Mouse (Mus musculus): ENCODE measurements at regions not wholly inside any gene's neighbourhood (a gene's known extent, or its start where the extent isn't known, plus 50 kb on each side); places are given as distances from the start of the nearest gene placed in this dataset.
A peak's percentile ranks its signal among the peaks of the same experiment; 100 is the strongest.

DNA sequence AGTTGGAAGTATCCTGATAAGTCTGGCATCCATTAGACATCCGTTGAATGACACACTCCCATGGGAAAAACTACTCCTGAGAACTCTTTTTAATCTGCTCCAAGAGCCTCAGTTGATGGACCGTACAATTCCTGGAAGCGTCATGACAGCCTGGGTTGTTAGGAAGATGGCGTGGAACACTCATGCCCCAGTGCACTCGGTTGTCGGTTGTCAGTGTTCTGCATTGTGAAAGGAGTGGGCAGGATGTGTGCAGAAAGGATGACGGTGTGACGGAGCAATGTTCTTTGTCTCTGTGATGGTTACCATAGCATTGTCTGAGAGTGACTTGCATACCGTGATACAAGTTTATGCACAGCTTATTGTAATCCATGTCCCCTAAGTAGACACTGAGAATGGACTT, 164.4 kb downstream of the Slc30a10 start:
- DNase-seq = no peak

DNA sequence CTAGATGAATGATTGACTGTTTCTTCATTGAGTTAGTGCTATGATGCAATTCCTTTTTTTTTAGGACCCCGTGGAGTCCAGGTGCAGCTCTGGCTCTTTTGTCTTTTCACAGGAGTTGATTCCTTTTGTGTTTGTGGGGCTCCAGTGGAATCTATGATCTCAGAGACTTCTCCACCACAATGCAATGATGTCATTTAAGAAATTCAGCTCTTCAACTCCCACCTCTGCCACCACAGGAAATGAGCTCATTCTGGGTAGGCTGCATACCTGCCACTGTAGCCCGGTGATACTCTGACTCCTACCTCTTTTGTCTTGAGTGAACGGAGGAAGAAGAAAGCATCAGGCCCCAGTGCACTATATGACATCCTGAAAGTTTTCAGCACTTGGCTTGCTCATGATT, 173.8 kb downstream of the Slc30a10 start:
- DNase-seq = no peak

DNA sequence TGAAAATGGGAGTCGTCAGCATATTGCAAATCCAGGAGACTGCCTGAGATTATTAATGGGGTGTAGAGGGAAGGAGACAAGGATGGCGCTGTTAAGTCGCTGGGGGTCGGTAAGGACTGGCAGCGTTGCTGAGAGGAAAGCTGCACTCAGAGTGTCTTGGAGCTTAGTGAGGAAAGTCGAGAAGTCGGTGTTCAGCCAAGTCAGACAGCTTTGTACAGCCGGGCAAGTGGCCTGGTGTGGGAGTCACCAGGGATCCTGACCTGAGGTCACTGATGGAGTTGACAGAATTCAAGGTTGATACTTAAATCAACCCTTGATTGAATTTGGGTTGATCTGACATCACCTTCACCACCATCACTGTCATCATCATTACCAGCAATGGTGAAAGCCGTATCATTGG, 175.3 kb downstream of the Slc30a10 start:
- DNase-seq = no peak

DNA sequence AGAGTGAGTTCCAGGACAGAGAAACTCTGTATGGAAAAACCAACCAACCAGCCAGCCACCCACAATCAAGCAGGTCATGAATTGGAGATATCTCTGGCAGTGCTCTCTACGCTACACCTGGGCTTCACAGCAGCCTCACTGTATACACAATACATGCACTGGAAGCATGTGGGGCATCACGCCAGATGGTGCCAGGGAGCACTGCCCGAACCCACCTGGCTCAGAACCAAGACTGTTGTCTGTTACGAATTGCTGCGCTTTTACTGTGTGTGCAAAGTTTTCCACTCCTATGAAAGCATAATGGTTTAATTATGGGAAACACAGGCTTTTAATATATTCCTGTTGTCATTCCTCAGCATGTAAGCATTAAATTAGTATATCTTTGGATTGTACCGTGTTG, 184.0 kb downstream of the Slc30a10 start:
- no peak for DNase-seq

DNA sequence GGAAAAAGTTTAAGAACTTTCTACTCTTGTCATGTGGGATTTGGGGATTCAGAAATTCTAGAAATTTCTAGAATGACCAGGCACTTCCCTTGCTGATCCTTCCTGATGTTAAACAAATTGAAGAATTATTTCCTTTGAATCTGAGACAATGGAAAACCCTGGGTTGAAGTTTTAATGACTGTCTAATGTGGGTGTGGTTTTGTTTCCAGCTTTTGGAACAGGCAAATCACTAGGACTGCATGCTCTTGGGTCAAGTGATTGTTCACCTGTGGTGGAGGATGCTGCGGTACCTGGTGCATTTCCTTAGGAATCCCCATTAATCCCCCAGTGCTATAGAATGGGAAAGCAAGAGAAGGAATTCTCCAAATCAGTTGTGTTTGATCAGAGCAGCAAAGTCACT, 184.8 kb downstream of the Slc30a10 start:
- no peak for DNase-seq

DNA sequence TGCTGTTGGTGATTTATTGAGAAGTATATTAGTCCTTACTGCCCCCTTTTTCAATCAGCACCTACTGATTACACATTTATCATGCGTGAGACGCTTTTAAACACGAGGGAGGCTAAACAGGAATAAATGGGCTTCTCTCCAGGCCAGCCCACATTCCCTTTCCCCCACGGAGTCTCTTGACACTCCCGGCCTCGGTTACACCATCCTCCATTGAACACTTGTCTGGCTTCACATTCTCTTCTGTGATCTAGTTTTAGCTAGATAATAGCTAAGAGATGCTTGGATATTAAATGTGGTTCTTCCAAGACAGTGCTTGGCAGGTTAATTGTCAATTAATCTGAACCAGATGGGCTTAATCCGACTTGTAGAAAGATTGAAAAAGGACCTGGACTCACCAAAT, 189.4 kb downstream of the Slc30a10 start:
- DNase-seq = no peak

DNA sequence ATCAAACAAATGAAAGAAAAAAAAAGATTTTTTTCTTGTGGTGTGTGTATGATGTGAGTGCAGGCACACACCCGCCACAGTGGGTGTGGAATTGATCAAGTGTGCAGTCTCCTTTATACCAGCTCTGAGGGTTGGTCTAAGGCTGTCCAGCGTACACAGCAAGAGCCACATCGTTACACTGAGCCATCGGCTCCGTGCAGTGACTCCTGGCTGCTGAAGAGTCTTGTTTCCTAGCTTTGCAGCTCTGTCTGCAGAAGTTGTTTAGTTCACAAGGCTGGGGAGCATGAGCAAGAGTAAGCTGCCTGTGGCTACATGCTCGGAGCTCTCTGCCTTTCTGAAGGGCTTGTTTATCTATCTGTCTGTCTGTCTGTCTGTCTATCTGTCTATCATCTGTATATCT, 193.5 kb downstream of the Slc30a10 start:
- DNase-seq = no peak

DNA sequence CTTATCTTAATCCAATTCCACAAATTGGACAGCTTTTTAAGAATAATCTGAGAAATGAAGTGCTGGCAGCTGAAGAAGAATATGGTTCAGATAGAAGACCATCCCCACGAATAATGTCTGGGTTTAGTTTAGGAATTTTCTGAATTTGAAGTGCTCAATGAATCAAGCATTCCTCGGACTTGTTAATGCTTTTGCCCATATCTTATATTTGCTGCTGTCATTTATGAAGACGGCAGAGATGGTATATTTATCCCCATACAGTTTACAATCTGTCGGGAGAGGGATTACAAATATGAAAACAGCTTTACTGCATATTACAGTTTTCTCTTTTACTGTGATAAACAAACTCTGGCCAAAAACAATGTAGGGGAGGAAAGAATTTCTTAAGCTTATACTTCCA, 194.3 kb downstream of the Slc30a10 start:
- no peak for DNase-seq

DNA sequence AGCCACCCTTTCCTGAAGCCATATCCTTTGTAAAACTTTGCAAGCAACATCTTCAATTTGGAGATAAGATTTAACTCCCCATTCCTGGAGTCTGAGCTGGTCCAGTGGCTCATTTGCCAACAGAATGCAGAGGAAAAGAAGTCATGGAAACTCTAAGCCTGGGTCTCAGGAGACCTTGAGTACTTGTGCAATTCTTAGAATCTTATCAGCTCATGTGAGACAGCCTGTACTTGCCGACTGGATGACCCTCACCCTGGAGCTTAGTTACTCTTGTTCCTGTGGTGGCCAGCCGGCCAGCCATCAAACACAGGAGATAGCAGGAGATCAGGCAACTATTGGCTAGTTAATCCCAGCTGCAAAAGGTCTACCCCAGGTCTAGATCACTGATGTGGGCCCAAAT, 196.3 kb downstream of the Slc30a10 start:
- no peak for DNase-seq

DNA sequence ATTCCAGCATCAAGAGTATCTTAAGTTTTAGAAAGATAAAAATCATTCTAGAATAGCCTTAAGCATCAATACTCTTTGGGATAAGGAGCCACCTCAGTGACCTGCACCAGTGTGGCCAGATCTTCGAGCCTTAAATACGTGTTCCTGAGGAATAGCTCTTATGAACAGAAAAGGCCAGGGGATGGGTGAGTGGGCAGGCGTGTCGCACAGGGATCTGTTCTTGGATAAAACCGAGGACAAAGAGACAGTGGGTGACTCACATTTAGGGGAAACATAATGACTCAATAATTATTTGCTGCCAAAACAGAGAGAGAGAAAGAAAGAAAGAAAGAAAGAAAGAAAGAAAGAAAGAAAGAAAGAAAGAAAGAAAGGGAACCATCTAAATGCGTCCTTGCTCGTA, 200.4 kb downstream of the Slc30a10 start:
- DNase-seq = no peak

DNA sequence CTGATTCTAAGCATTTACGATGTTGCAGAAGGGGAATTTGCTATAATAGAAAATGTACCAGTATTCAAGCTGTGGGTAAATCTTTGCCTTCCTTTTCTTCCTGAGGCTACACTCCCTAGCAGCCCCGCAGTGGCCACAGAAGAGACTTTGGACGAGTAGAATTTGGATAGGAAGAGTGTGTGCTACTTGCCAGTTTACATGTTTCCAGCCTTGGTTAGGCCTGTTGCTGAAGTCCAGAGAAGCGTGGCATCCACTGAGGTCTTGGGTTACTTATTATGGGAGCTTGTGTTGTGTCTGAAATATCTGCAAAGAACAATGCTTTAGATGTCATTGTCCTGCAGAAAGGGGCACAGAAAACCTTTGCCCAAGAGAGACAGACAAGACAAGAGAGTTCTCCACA, 200.8 kb downstream of the Slc30a10 start:
- DNase-seq = no peak

DNA sequence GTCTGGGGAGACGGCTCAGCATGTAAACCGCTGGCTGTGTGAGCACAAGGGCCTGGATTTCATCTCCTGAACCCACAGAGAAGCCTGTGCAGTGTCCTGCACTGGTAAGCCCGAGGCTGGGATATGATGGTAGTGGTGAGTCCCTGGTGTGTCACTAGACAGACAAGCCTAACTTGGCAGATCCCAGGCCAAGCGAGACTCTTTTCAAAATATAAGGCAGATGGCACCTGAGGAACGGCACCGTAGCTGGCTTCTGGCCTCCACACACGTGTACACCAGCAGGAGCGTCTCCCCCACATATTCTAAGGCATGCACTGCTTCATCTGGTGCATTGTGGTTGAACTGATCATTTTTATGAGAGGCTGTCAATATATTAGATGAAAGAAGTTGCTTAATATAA, 202.6 kb downstream of the Slc30a10 start:
- no peak for DNase-seq

DNA sequence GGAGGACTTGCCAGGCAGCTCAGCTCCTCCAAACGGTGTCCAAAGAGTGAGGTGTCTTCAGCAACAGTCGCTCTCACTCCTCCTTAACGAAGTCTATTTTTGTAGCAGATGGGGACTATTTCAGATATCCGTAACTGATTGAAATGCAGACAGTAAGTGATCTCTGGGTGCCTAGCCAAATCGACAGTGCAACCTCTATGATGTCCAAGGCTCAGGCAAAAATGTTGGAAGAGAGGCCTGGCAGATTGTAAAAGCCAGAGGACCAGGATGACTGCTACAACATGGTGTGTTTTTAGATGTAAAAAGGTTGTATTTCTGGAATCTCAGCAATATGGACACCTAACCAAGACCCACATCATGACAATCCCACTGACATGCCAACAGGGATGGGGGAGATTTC, 204.8 kb downstream of the Slc30a10 start:
- DNase-seq = no peak

DNA sequence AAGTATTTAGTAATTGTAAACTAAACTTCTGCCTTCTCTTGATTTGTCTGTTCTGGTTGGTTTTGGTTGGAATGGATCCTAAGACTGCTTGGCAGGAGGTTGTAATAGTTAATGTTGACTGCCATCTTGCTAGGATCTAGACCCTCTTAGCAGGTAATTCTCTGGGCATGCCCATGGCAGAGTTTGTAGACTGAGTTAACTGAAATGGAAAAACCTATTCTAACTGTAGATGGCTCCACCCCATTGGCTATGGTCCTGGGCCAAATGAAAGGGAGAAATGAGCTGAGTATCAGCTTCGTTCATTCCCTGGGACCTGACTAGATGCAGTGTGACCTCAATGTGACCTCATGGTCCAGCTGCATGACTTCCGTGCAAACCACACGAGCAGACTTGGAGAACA, 207.7 kb downstream of the Slc30a10 start:
- DNase-seq = no peak

DNA sequence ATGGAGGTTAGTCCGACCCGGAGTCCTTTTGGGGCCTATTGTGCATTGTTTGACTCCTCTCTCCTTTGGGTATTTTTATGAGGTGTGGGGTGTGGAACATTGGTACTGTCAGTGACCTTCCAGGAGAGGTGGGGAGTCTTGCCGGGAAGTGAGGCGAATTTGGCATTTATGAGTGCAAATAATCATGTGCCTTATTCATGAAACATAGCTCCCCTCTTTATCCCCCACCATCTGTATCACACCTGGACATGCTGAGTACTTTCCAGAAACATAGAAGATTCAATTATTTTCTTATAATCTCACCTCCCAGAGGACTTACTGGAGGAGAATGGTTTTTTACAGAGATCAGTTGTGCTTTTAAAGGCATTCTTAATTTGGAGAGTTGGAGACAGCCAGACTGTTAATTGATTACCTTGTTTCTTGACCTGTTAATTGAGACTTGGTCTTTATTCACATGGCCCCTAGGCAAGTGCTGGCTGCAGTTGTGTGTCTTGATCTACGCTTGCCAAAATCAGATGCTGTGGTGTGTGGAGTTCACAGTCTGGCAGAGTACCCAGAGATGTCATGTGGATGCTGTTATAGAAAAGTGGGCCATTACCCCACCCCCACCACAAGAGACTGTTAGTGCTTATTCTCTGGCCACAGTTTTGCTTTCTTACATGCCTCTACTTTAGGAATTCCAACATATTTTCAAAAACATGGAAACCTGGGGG, 215.5 kb downstream of the Slc30a10 start:
- no peak for DNase-seq

DNA sequence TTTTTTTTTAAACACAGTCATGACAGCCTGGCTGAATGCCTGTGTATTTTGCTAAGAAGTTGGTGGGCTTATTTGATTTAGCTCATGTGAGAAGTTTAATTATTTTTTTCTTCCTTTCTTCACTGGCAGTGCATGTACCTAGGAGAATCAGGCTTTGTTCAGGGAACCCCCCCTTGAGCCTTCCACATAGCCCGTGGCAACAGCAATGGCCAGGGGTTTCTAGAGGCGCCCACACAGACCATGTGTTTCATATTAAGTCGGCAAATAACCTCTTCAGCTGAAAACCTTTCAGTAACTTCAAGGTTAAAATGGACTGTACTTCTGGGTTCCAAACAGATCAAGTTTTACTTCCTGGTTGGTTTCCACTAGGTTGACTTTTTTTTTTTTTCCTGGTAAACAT, 218.3 kb downstream of the Slc30a10 start:
- DNase-seq = no peak

DNA sequence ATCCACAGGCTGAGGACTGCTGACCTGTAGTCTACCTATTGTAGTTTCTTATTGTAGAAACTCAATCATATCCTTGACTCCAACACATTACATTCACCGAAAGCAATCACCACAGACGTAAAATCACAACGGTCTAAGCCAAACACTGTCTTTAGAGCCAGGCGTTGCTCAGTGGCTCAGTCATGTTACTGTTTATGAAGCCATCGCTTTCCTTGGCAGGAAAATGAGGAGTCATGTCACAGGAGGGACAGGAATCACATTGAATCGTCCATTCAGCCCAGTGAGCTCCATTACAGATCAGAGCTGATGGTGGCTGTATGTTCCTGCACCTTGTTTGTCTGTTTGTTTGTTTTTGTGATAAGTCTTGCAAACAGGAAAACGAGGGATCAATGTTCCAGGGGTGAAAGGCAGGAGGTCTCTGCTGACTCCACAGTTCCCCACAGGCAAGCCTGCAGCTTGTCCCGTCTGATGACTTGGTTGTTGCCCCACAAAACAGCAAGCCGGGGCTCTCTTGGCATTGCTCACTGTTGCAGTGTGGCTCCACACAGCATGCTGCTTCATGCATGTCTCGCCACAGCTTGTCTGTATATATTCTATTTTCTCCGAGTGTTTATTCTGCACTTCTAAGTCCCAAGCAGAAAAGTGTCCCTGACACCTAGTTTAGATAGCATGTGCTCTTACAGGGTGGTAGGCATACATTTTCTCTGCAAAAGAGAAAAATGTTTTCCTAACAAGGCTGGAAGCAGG, 221.2 kb downstream of the Slc30a10 start:
- no peak for DNase-seq

DNA sequence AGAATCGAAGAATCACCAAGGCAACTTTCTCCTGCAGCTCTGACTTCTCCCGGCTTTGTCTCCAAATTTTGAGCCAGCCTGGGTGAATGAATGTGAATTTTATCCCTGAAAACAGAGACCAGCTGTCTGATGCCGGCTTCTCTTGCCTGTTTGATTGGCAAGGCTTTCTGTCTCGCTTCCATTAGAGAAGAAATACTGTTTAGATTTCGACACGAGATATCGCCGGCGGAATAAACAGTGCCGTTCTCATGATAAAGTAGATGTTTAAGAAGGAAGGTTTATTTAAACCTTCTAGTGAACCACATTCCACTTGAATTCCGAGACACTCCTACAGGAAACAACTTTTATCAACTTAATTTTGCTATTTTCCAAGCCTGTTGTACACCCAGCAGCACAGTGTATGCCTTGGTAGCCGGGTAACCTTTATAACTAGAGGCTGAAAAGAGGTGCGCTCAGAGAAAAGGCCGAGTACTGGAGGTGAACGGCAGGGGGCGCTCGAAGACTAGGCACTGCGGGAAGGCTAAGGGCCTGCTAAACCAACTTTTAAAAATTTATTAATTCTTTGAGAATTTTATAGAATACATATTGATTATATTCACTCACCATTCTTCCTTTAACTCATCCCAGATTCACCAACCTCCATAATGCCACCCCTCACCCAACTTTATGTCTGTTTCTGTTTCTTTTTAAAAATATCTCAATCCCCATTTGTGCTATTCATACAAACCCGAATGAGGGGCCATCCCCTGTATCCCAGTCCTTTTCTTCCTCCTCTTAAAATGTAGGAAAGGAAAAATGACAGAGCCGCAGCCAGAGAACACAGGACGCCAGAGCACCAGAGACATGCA, 227.2 kb downstream of the Slc30a10 start:
- peak; percentile 73 for DNase-seq

DNA sequence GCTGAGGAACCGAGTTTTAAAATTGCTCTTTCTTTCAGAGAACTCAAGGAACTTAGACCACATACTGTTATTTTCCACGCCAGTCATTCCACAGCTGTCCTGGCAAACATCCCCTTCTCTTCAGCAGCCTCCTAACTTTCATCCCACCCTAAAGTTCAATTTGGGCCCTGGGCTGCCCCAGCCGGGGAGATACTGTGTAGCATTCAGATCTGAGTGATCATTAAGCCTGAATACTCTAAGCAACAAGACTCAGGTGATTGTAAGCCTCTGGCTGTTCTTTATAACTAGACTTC, 227.8 kb downstream of the Slc30a10 start:
- DNase-seq = no peak

DNA sequence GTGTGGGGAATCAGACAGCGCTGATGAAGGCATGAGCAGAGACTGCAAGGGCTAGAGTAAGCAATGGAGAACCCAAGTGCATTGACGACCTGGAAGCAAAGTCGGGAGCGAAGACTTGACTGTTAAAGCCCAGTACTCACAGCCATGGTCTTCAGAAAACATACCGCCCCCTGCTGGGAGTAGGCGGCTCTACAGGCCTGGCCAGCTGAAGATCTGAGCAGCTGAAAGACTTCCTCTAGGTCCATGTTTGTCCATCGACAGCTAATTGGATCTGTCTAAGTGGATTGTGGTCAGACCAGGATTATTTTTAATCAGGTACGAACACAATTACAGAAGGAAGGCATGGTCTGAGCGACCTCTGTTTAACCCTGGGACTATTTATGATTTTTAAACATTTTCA, 230.0 kb downstream of the Slc30a10 start:
- peak; percentile 15 for DNase-seq

DNA sequence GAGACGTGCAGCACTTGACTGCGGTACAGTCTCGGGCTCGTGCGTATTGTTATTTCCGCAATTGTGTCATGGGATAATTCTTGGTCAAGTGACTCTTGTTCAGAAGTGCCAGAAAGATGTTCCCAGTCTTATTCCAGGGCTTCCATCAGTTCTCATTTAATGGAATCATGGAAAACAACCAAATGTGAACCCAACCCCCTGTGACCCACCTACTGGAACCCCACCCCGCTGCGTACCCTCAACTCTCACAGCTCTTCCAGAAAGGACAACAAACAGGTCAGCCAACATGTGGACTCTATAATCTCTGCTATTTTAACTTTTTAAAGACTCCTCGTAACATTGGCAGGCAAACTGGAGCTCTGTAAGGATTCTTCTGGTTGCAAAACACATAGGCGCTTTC, 233.9 kb downstream of the Slc30a10 start:
- DNase-seq = no peak

DNA sequence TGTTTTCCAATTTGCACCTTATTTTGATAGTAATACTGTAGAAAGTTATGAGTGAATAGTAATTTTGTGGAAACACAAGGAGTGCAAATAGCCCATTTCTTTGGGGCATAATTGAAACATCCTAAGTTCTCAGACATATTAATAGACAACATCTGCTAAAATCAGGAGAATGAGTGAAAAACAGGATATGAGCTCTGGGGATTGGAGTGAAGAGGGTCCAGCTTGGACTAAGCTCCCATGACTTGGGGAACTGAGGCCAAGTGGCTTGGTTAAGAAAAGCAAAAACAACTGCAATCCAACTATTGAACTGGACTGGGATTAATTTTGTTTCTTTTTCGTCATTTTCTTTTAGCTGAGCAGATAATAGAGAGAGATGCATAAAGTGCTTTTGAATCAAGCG, 240.7 kb downstream of the Slc30a10 start:
- DNase-seq = no peak

DNA sequence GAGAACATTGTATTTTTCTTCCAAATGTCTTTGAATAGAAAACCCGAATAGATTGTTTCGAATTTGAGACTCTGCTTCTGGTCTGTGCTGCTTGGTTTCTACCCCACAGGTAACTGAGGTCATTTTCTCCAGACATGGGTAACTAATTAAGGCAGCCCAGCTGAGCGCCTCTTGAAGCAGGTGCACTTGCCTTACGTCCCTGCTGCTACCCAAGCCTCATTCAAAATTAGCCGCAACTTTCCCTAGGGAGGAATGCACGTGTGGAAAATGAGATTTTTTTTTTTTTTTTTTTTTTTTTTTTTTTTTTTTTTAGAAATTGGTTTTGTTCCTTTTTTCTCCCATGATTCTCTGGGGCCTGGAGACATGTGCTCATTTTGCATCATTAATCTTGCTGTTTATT, 245.1 kb downstream of the Slc30a10 start:
- DNase-seq = no peak

DNA sequence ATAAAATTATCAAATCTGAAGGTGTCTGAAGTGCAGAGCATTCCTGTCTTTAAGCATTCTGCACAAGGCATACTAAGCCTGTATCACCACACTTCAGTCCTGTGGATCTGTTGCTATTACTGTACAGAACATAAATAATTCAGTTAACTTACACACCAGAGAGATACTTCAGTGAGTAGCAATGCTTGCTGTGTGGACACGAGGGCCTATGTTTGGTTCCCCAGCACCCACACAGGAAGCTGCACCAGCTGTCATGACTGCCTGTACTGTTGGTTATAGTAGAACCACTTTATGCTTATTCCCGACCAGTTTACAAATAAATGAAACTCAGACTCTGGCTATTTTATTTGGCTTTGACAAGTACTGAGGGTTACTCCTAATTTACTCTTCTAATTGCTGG, 271.7 kb downstream of the Slc30a10 start:
- DNase-seq = no peak
